Mouse (Mus musculus) kidney, postnatal 36 days (tissue): ENCODE measurements at regions not wholly inside any gene's neighbourhood (a gene's known extent, or its start where the extent isn't known, plus 50 kb on each side); places are given as distances from the start of the nearest gene placed in this dataset.

ENCODE experiments used
- DNase-seq, 2 experiments: peaks; one replicate each; pipeline ENCODE4 v3.0.0; 2021 to 2022; ENCODE audit warnings: mixed read lengths in 2 of 2

GRCm38 (mm10) chr13:91274131-91274530, 50.4 kb upstream of the Atg10 start:
- DNase-seq, result no peak

GRCm38 (mm10) chr13:91274615-91275014, 50.8 kb upstream of the Atg10 start:
- DNase-seq, result peak in 1 of 2 experiments; percentile 6

- DNase-seq, result no peak
Measured at GRCm38 (mm10) chr13:91279487-91279886, 55.7 kb upstream of the Atg10 start.

GRCm38 (mm10) chr13:91295552-91296170, 71.9 kb upstream of the Atg10 start:
- DNase-seq, result no peak

- DNase-seq, result no peak
Measured at GRCm38 (mm10) chr13:91296521-91297160, 72.9 kb upstream of the Atg10 start.

- no peak for DNase-seq
Measured at GRCm38 (mm10) chr13:91301849-91302248, 78.1 kb upstream of the Atg10 start.

GRCm38 (mm10) chr13:91305697-91306405, 82.1 kb upstream of the Atg10 start:
- DNase-seq, result no peak

- DNase-seq, result no peak
Measured at GRCm38 (mm10) chr13:91306545-91306944, 82.8 kb upstream of the Atg10 start.

- DNase-seq, result no peak
Measured at GRCm38 (mm10) chr13:91312905-91313571, 89.3 kb upstream of the Atg10 start.

- no peak for DNase-seq
Measured at GRCm38 (mm10) chr13:91322331-91322730, 98.6 kb upstream of the Atg10 start.

- DNase-seq, result no peak
Measured at GRCm38 (mm10) chr13:91326834-91327233, 103.1 kb upstream of the Atg10 start.

- no peak for DNase-seq
Measured at GRCm38 (mm10) chr13:91334283-91334682, 110.5 kb upstream of the Atg10 start.

GRCm38 (mm10) chr13:91344139-91344538, 115.9 kb upstream of the Ssbp2 start:
- DNase-seq, result no peak

- DNase-seq, result no peak
Measured at GRCm38 (mm10) chr13:91348489-91349083, 111.5 kb upstream of the Ssbp2 start.

GRCm38 (mm10) chr13:91352311-91352710, 107.8 kb upstream of the Ssbp2 start:
- no peak for DNase-seq

GRCm38 (mm10) chr13:91356516-91356915, 103.6 kb upstream of the Ssbp2 start:
- DNase-seq, result no peak

- no peak for DNase-seq
Measured at GRCm38 (mm10) chr13:91360121-91360520, 100.0 kb upstream of the Ssbp2 start.

- peak; percentile 96 to 97 for DNase-seq
Measured at GRCm38 (mm10) chr13:91365270-91365952, 94.7 kb upstream of the Ssbp2 start.

- DNase-seq, result no peak
Measured at GRCm38 (mm10) chr13:91366540-91366939, 93.5 kb upstream of the Ssbp2 start.

- DNase-seq, result no peak
Measured at GRCm38 (mm10) chr13:91367896-91368556, 92.1 kb upstream of the Ssbp2 start.

- DNase-seq, result no peak
Measured at GRCm38 (mm10) chr13:91368664-91369063, 91.4 kb upstream of the Ssbp2 start.

GRCm38 (mm10) chr13:91370021-91370420, 90.1 kb upstream of the Ssbp2 start:
- no peak for DNase-seq
